Mouse (Mus musculus): ENCODE data around the gene Epha2. TPM values are rescaled to one million over a fixed set of nuclear protein-coding genes. Genes with fewer than 3 reads are reported as not detected.
A peak's percentile ranks its signal among the peaks of the same experiment; 100 is the strongest.

Gene Epha2
- polyA plus RNA-seq, 1 experiment from 2014 or later: 3.9 TPM

DNA sequence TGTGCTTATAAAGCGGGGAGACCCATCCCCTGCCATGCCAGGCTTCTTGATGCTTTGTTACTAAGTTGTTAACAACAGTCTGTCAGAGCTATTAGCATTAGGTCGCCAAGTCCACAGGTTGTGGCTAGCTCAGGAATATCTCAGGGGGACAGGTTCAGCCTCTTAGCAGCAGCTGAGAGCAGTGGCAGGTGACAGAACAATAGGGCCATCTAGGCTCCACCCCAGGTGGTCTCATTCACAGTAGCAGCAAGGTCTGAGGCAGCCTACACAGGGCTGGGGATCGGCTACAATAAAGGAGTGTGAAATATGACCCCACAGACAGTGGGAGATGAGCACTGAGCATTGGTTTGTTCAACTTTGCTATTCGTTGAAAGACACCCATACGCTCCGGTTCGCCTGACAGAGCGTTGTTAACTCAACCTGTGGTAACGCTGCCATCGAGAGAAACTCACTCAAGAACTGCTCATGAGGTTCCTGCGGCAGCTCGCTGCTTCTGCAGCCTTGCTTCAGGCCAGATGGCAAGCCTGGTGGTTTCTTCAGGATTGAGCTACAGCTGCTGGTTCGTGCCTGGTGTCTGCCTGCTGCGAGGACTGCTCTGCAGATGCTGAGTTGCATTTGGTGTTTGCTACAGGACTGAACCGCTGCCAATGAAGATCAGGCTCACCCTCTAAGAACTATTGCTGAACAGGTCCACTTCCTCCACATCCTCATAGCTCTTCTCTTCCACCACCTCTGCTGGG lies 30.7 kb upstream of the Epha2 start:
- no peaks in the 10 kb centered on the region for H3K27me3 ChIP-seq (ENCODE audit: control insufficient read depth, insufficient read depth, low read length)
- H3K9ac ChIP-seq (ENCODE audit: low read length): no peak overlapping the region
- DNase-seq (ENCODE audit: low spot score): no peak
- H3K4me2 ChIP-seq (replicated peaks; ENCODE audit: low read depth): no peak overlapping the region
- ATAC-seq (ENCODE audit: low FRiP score, low TSS enrichment): no peak
- H3K4me1 ChIP-seq (replicated peaks; ENCODE audit: control insufficient read depth, insufficient read depth): no peaks in the 10 kb centered on the region
- H3K4me3 ChIP-seq (ENCODE audit: low read depth, low read length): no peak overlapping the region
- H3K36me3 ChIP-seq (ENCODE audit: control insufficient read depth, insufficient read depth, low read length): no peaks in the 10 kb centered on the region
- WGBS: 60% methylated on average over 15 of the region's 15 CpGs
- no peaks in the 10 kb centered on the region for H3K9me3 ChIP-seq (ENCODE audit: control insufficient read depth, low read length)
- TF ChIP-seq EP300 (optimal IDR thresholded peaks at IDR 0.05) (no peak), CTCF (IDR thresholded peaks at IDR 0.05; ENCODE audit: low read depth) (no peak)
- H3K27ac ChIP-seq (replicated peaks): no peak overlapping the region

GRCm38 (mm10) chr4:141271228-141271627 lies 29.8 kb upstream of the Epha2 start:
- H3K36me3 ChIP-seq (ENCODE audit: control insufficient read depth, insufficient read depth, low read length): no peaks in the 10 kb centered on the region
- no peak for DNase-seq (ENCODE audit: low spot score)
- TF ChIP-seq CTCF (IDR thresholded peaks at IDR 0.05; ENCODE audit: low read depth): peak; percentile 62
- TF ChIP-seq EP300 (optimal IDR thresholded peaks at IDR 0.05): no peak
- 67% methylated on average over 7 of the region's 7 CpGs for WGBS
- no peaks in the 10 kb centered on the region for H3K9me3 ChIP-seq (ENCODE audit: control insufficient read depth, low read length)
- no peak overlapping the region for H3K4me3 ChIP-seq (ENCODE audit: low read depth, low read length)
- no peaks in the 10 kb centered on the region for H3K27me3 ChIP-seq (ENCODE audit: control insufficient read depth, insufficient read depth, low read length)
- no peak for ATAC-seq (ENCODE audit: low FRiP score, low TSS enrichment)
- H3K9ac ChIP-seq (ENCODE audit: low read length): no peak overlapping the region
- no peaks in the 10 kb centered on the region for H3K4me1 ChIP-seq (replicated peaks; ENCODE audit: control insufficient read depth, insufficient read depth)
- no peak overlapping the region for H3K4me2 ChIP-seq (replicated peaks; ENCODE audit: low read depth)
- peak overlapping the region; percentile 50; the same call in 1 of the 2 replicates for H3K27ac ChIP-seq (replicated peaks)

DNA sequence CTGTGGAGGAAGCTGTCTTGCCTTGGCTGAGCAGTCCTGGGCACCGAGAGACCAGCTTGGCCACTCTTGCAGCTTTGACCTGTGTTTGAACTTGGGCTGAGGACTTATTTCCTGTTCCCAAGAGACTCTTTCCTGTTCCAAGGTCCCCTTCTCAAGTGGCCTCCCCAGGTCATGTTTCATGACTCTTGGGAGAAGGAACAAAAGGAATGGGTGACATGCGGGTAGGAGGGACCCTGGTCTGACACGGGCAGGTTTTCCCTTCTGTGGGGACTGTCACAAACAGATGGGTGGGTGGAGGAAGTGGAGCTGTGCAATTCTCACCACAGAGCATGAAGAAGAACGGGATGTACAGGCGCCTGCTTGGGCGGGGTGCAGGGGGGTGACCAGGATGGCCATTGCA lies 29.3 kb upstream of the Epha2 start:
- TF ChIP-seq CTCF (IDR thresholded peaks at IDR 0.05; ENCODE audit: low read depth) (no peak), EP300 (optimal IDR thresholded peaks at IDR 0.05) (no peak)
- H3K9me3 ChIP-seq (ENCODE audit: control insufficient read depth, low read length): no peaks in the 10 kb centered on the region
- no peaks in the 10 kb centered on the region for H3K36me3 ChIP-seq (ENCODE audit: control insufficient read depth, insufficient read depth, low read length)
- peak overlapping the region; percentile 50 for H3K27ac ChIP-seq (replicated peaks)
- ATAC-seq (ENCODE audit: low FRiP score, low TSS enrichment) (peak; percentile 40), DNase-seq (ENCODE audit: low spot score) (no peak)
- no peak overlapping the region for H3K4me3 ChIP-seq (ENCODE audit: low read depth, low read length)
- no peak overlapping the region for H3K9ac ChIP-seq (ENCODE audit: low read length)
- no peaks in the 10 kb centered on the region for H3K4me1 ChIP-seq (replicated peaks; ENCODE audit: control insufficient read depth, insufficient read depth)
- 62% methylated on average over 6 of the region's 6 CpGs for WGBS
- no peak overlapping the region for H3K4me2 ChIP-seq (replicated peaks; ENCODE audit: low read depth)
- no peaks in the 10 kb centered on the region for H3K27me3 ChIP-seq (ENCODE audit: control insufficient read depth, insufficient read depth, low read length)

GRCm38 (mm10) chr4:141272878-141273277 lies 28.2 kb upstream of the Epha2 start:
- ATAC-seq (ENCODE audit: low FRiP score, low TSS enrichment): peak; percentile 49
- peak overlapping the region; percentile 38; the same call in 1 of the 2 replicates for H3K9ac ChIP-seq (ENCODE audit: low read length)
- peak; percentile 59 for DNase-seq (ENCODE audit: low spot score)

GRCm38 (mm10) chr4:141273296-141273695 lies 27.7 kb upstream of the Epha2 start:
- Histone ChIP-seq H3K9me3 (ENCODE audit: control insufficient read depth, low read length) (no peaks in the 10 kb centered on the region), H3K27ac (replicated peaks) (peak overlapping the region; percentile 73), H3K27me3 (ENCODE audit: control insufficient read depth, insufficient read depth, low read length) (no peaks in the 10 kb centered on the region), H3K4me3 (ENCODE audit: low read depth, low read length) (peak overlapping the region; percentile 19; the same call in 1 of the 2 replicates), H3K4me1 (replicated peaks; ENCODE audit: control insufficient read depth, insufficient read depth) (peaks cover 3% of the 10 kb centered on the region; the same call in 1 of the 2 replicates), H3K9ac (ENCODE audit: low read length) (peak overlapping the region; percentile 38; the same call in 1 of the 2 replicates), H3K36me3 (ENCODE audit: control insufficient read depth, insufficient read depth, low read length) (no peaks in the 10 kb centered on the region), H3K4me2 (replicated peaks; ENCODE audit: low read depth) (peak overlapping the region; percentile 44)
- 19% methylated on average over 12 of the region's 12 CpGs for WGBS
- DNase-seq (ENCODE audit: low spot score): peak; percentile 91
- TF ChIP-seq EP300 (optimal IDR thresholded peaks at IDR 0.05) (no peak), CTCF (IDR thresholded peaks at IDR 0.05; ENCODE audit: low read depth) (peak; percentile 100)
- peak; percentile 71 for ATAC-seq (ENCODE audit: low FRiP score, low TSS enrichment)

More at GRCm38 (mm10) chr4:141272878-141273277, 28.2 kb upstream of the Epha2 start:
- Histone ChIP-seq H3K9me3 (ENCODE audit: control insufficient read depth, low read length) (no peaks in the 10 kb centered on the region), H3K27me3 (ENCODE audit: control insufficient read depth, insufficient read depth, low read length) (no peaks in the 10 kb centered on the region), H3K4me1 (replicated peaks; ENCODE audit: control insufficient read depth, insufficient read depth) (0 out of 2 replicates have a peak, but pooled peaks cover 2% of the 10 kb centered on the region), H3K27ac (replicated peaks) (peak overlapping the region; percentile 73), H3K4me3 (ENCODE audit: low read depth, low read length) (peak overlapping the region; percentile 19; the same call in 1 of the 2 replicates), H3K4me2 (replicated peaks; ENCODE audit: low read depth) (peak overlapping the region; percentile 44), H3K36me3 (ENCODE audit: control insufficient read depth, insufficient read depth, low read length) (no peaks in the 10 kb centered on the region)
- 12% methylated on average over 14 of the region's 14 CpGs for WGBS
- no peak for TF ChIP-seq EP300 (optimal IDR thresholded peaks at IDR 0.05)
- no peak for TF ChIP-seq CTCF (IDR thresholded peaks at IDR 0.05; ENCODE audit: low read depth)

All from stomach, postnatal 0 days (tissue).